Mouse (Mus musculus) heart, embryonic 14.5 days (tissue): ENCODE data around the gene Gm10188. TPM values are rescaled to one million over a fixed set of nuclear protein-coding genes. Genes with fewer than 3 reads are reported as not detected.

ENCODE experiments used
- ATAC-seq: fragments of 200-750 bp; cut with Nextera tagmentation; 2 replicates; pipeline ENCODE4 v1.8.0; 2017; ENCODE audit warnings: low read depth, moderate TSS enrichment; ENCODE audit not compliant: insufficient number of reproducible peaks, insufficient read depth, low FRiP score
- H3K27ac ChIP-seq, 2 experiments: fragments of 200-500 bp in 1 of 2; fragments of 300-500 bp in 1 of 2; sonication (generic) in 1 of 2; replicated peaks in 1 of 2; 2 replicates each; pipeline ENCODE4 v1.5.1; 2012 to 2014; ENCODE audit warnings: low read depth in 2 of 2, low read length in 2 of 2, control low read depth in 1 of 2, mild to moderate bottlenecking in 1 of 2, mixed read lengths in 1 of 2; ENCODE audit not compliant: control insufficient read depth in 1 of 2, insufficient read depth in 1 of 2
- H3K27me3 ChIP-seq: fragments of 300-500 bp; sonication (generic); 2 replicates; pipeline ENCODE4 v1.6.1; 2014; ENCODE audit warnings: mild to moderate bottlenecking, low read length, control low read depth; ENCODE audit not compliant: control insufficient read depth, insufficient read depth
- H3K36me3 ChIP-seq: fragments of 300-500 bp; sonication (generic); 2 replicates; pipeline ENCODE4 v1.6.1; 2014; ENCODE audit warnings: mild to moderate bottlenecking, control low read depth, low read length, mixed read lengths; ENCODE audit not compliant: control insufficient read depth, insufficient read depth
- H3K4me1 ChIP-seq, 2 experiments: fragments of 200-500 bp in 1 of 2; fragments of 300-500 bp in 1 of 2; sonication (generic) in 1 of 2; 2 replicates each; pipeline ENCODE4 v1.6.1; 2012 to 2014; ENCODE audit warnings: low read length in 2 of 2, control low read depth in 1 of 2, mixed read lengths in 1 of 2; ENCODE audit not compliant: control insufficient read depth in 2 of 2, insufficient read depth in 2 of 2
- H3K4me2 ChIP-seq: fragments of 300-500 bp; sonication (generic); 2 replicates; pipeline ENCODE4 v1.6.1; 2014; ENCODE audit warnings: mild to moderate bottlenecking, low read length
- H3K4me3 ChIP-seq, 2 experiments: fragments of 200-500 bp in 1 of 2; fragments of 300-500 bp in 1 of 2; sonication (generic) in 1 of 2; 2 replicates each; pipeline ENCODE4 v1.5.1; 2012 to 2014; ENCODE audit warnings: low read length in 2 of 2, mild to moderate bottlenecking in 2 of 2, control low read depth in 1 of 2, low read depth in 1 of 2, moderate library complexity in 1 of 2; ENCODE audit not compliant: control insufficient read depth in 1 of 2, insufficient read depth in 1 of 2
- H3K9ac ChIP-seq: fragments of 300-500 bp; sonication (generic); 2 replicates; pipeline ENCODE4 v1.6.1; 2014; ENCODE audit warnings: mild to moderate bottlenecking, low read length
- H3K9me3 ChIP-seq: fragments of 300-500 bp; sonication (generic); 2 replicates; pipeline ENCODE4 v1.6.1; 2016; ENCODE audit warnings: low read length, control low read depth; ENCODE audit not compliant: control insufficient read depth
- WGBS: fragments of 180-500 bp; shearing (Covaris S2); extraction: QIAGEN DNeasy Blood & Tissue Kit; methylation state at CpG from one replicate; pipeline ENCODE4 v1.1.7; 2014; 5-methylcytosine and 5-hydroxymethylcytosine counted together
- microRNA counts: library from miRNA; unstranded; fragments of <30 nt; microRNA quantifications from one replicate; lab custom pipeline; 2016
- microRNA-seq: library from miRNA; unstranded; fragments of <30 nt; microRNA quantifications from one replicate; pipeline ENCODE4, GENCODE M21; 2016
- polyA plus RNA-seq: library from polyadenylated mRNA; unstranded; fragments of >200 nt; fragmentation: Nextera tagmentation; extraction: Ambion mirVana; gene quantifications from 2 replicates; pipeline ENCODE4 v1.2.1, GENCODE M21; 2014

Gene Gm10188
- polyA plus RNA-seq, 1 experiment from 2014 or later: not detected

DNA sequence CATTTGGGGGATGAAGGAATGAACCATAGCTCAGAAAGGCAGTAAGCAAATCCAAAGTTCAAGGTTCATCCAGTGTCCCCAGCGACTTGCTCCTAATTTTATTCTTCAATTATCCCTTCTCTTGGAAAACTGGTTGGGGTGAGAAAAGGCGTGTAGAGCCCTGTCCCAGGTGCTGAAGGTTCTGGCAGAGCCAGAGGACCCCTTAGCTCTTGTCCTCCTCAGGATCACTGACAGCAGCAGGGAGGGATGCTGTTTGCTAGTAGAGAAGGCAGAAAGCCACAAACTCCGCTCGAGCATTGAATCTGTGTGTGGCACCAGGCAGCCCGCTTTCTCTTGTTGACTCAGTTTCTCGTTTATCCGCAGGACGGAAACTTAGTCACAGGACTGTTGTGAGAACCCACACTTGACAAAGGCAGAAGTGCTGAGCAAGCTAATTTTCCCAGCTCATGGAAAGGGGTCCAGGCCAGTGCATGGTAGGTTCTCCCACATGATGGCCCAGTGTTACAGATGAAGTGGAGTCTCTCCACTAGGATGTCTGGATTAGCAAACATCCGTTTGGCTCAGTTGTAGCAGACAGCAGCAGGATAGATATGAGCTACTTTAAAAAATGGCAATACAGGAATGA, 41.0 kb downstream of the Gm10188 start:
- WGBS: 23% methylated on average over 9 of the region's 9 CpGs
- H3K4me2 ChIP-seq: no peak overlapping the region
- H3K27ac ChIP-seq: no peak overlapping the region
- no peak overlapping the region for H3K9ac ChIP-seq
- H3K9me3 ChIP-seq: no peaks in the 10 kb centered on the region
- peaks cover 3 to 17% of the 10 kb centered on the region in 2 experiments; a peak in 3 of 4 replicates for H3K4me1 ChIP-seq
- no peak for ATAC-seq
- peaks cover 78% of the 10 kb centered on the region for H3K27me3 ChIP-seq
- H3K4me3 ChIP-seq: no peak overlapping the region
- H3K36me3 ChIP-seq: no peaks in the 10 kb centered on the region

DNA sequence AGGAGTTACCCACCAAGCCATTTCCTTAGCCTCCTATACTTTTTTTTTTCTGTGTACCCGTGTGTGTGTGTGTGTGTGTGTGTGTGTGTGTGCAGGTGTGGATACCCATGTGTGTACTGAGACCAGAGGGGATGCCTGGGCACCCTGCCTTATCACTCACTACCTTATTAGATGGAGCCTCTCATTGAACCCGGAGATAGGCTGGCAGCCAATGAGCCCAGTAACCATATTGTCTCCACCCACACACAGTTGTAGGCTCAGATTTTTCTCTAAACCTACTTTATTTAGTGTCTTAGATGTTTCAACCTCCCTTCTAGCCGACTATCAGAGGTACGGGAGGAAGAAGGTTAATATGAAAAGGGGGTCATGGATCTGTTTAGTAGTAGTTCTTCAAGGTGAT, 43.3 kb downstream of the Gm10188 start:
- H3K9ac ChIP-seq: no peak overlapping the region
- peaks cover 62% of the 10 kb centered on the region for H3K27me3 ChIP-seq
- H3K4me3 ChIP-seq: no peak overlapping the region
- H3K4me1 ChIP-seq: peaks cover 0 to 8% of the 10 kb centered on the region in 2 experiments; a peak in 2 of 4 replicates
- H3K27ac ChIP-seq: no peak overlapping the region
- H3K9me3 ChIP-seq: no peaks in the 10 kb centered on the region
- no peaks in the 10 kb centered on the region for H3K36me3 ChIP-seq
- 69% methylated on average over 4 of the region's 4 CpGs for WGBS
- no peak for ATAC-seq
- H3K4me2 ChIP-seq: no peak overlapping the region

MicroRNAs encoded within 50 kb of the gene (microRNA counts, 519-probe panel; counts per million panel counts)
- 322 counts per million, percentile 70 among the panel's probes with 10 or more counts for microRNA mmu-miR-135b (lab: Ali Mortazavi, UCI)

Small RNA genes within 50 kb of the gene (microRNA-seq; reads per million reads assigned to microRNA genes)
- gene Mir135b: 3.6 reads per million, percentile 9 among the genes with 10 or more reads in this experiment

Other genes with a start within 250 kb of the Gm10188 start
- 24.7 and 26.1 TPM in 2 replicates for gene Elk4, start 222.2 kb downstream of the Gm10188 start, polyA plus RNA-seq
- gene Mfsd4a, start 161.7 kb downstream of the Gm10188 start, polyA plus RNA-seq: 12.6 and 13.3 TPM in 2 replicates
- 2.7 and 2.9 TPM in 2 replicates for gene Cdk18, start 90.1 kb downstream of the Gm10188 start, polyA plus RNA-seq
- not detected in 2 replicates for gene Lemd1, start 38.3 kb downstream of the Gm10188 start, polyA plus RNA-seq
- not detected in 2 replicates for gene AC124108.1, start 38.3 kb downstream of the Gm10188 start, polyA plus RNA-seq
- 0.50 and 1.5 TPM in 2 replicates for gene Klhdc8a, start 68.9 kb upstream of the Gm10188 start, polyA plus RNA-seq
- 1.5 and 2.2 TPM in 2 replicates for gene Nuak2, start 86.4 kb upstream of the Gm10188 start, polyA plus RNA-seq
- gene Tmcc2, start 161.5 kb upstream of the Gm10188 start, polyA plus RNA-seq: 8.1 and 10.1 TPM in 2 replicates
- 11.4 and 12.2 TPM in 2 replicates for gene Dstyk, start 187.8 kb upstream of the Gm10188 start, polyA plus RNA-seq
- 27.3 and 27.7 TPM in 2 replicates for gene Rbbp5, start 247.6 kb upstream of the Gm10188 start, polyA plus RNA-seq